Mouse (Mus musculus) layer of hippocampus, postnatal 14 days (tissue): Measurements from ENCODE around the gene Hyou1. TPM values are rescaled to one million over a fixed set of nuclear protein-coding genes. Genes with fewer than 3 reads are reported as not detected.

Source experiments
- microRNA-seq, 2 experiments: library from miRNA; unstranded; fragments of <30 nt; microRNA quantifications; one replicate each; pipeline ENCODE4 v1.2.0; 2021
- total RNA-seq, 2 experiments: library from RNA; stranded (reverse); gene quantifications; 2 replicates each; pipeline ENCODE4 v1.2.3; 2021

Gene Hyou1
- total RNA-seq, 2 experiments from 2014 or later, result 97.1 to 116 TPM

Small RNA genes within 50 kb of the gene (microRNA-seq; reads per million reads assigned to microRNA genes)
- gene Gm44335, result 0 reads per million in 2 experiments
- gene Mir7085, result 1.1 to 2.3 reads per million in 2 experiments

Other genes starting within 250 kb of the Hyou1 start
- gene Mcam, start 245.0 kb upstream of the Hyou1 start, total RNA-seq, result 10 to 100 TPM; 24.5 to 27.8 TPM
- 10 to 100 TPM; 58.1 to 62.7 TPM for gene Cbl, start 145.4 kb upstream of the Hyou1 start, total RNA-seq
- 1 to 10 TPM; 4.5 to 8.4 TPM for gene Ccdc153, start 138.8 kb upstream of the Hyou1 start, total RNA-seq
- gene Pdzd3, start 128.0 kb upstream of the Hyou1 start, total RNA-seq, result 1 to 10 TPM in 1 of 2 experiments, under 1 TPM in 1; 0.88 to 1.0 TPM
- gene Nlrx1, start 110.9 kb upstream of the Hyou1 start, total RNA-seq, result 10 to 100 TPM in 1 of 2 experiments, 1 to 10 TPM in 1; 10.0 to 12.2 TPM
- 10 to 100 TPM; 69.3 to 75.8 TPM for gene Abcg4, start 90.9 kb upstream of the Hyou1 start, total RNA-seq
- gene Hinfp, start 73.8 kb upstream of the Hyou1 start, total RNA-seq, result 10 to 100 TPM; 26.0 to 28.5 TPM
- 100 to 1,000 TPM; 128 to 144 TPM for gene C2cd2l, start 59.2 kb upstream of the Hyou1 start, total RNA-seq
- 10 to 100 TPM; 16.2 to 16.3 TPM for gene Dpagt1, start 53.5 kb upstream of the Hyou1 start, total RNA-seq
- gene H2afx, start 44.8 kb upstream of the Hyou1 start, total RNA-seq, result 10 to 100 TPM; 50.5 to 59.1 TPM
- 10 to 100 TPM; 22.6 to 22.8 TPM for gene Hmbs, start 35.3 kb upstream of the Hyou1 start, total RNA-seq
- gene Vps11, start 17.8 kb upstream of the Hyou1 start, total RNA-seq, result 10 to 100 TPM; 41.8 to 46.1 TPM
- 10 to 100 TPM; 39.8 to 41.0 TPM for gene Slc37a4, start 17.4 kb downstream of the Hyou1 start, total RNA-seq
- 100 to 1,000 TPM; 593 to 617 TPM for gene Rps25, start 27.6 kb downstream of the Hyou1 start, total RNA-seq
- gene Trappc4, start 28.1 kb downstream of the Hyou1 start, total RNA-seq, result 10 to 100 TPM; 67.9 to 73.9 TPM
- gene Ccdc84, start 39.1 kb downstream of the Hyou1 start, total RNA-seq, result 10 to 100 TPM; 19.6 to 24.1 TPM
- gene Foxr1, start 61.6 kb downstream of the Hyou1 start, total RNA-seq, result not detected
- gene Upk2, start 75.5 kb downstream of the Hyou1 start, total RNA-seq, result not detected
- gene Bcl9l, start 103.3 kb downstream of the Hyou1 start, total RNA-seq, result 10 to 100 TPM; 76.1 to 76.3 TPM
- not detected for gene Cxcr5, start 182.4 kb downstream of the Hyou1 start, total RNA-seq
- gene Ddx6, start 225.4 kb downstream of the Hyou1 start, total RNA-seq, result 100 to 1,000 TPM; 107 TPM